Mouse (Mus musculus) testis, adult 2 months (tissue): ENCODE results near the gene Zfp69. TPM values are rescaled to one million over a fixed set of nuclear protein-coding genes. Genes with fewer than 3 reads are reported as not detected.

Experiments used
- H3K27ac ChIP-seq: fragments of 200-500 bp; 2 replicates; pipeline ENCODE4 v1.5.1; 2012; ENCODE audit warnings: low read depth, low read length; ENCODE audit not compliant: control insufficient read depth, insufficient read depth
- H3K27me3 ChIP-seq: fragments of 200-500 bp; 2 replicates; pipeline ENCODE4 v1.6.1; 2012; ENCODE audit warnings: mild to moderate bottlenecking, low read length, moderate library complexity; ENCODE audit not compliant: control insufficient read depth, insufficient read depth
- H3K36me3 ChIP-seq: fragments of 200-500 bp; 2 replicates; pipeline ENCODE4 v1.6.1; 2012; ENCODE audit warnings: mild to moderate bottlenecking, low read length; ENCODE audit not compliant: control insufficient read depth, insufficient read depth
- H3K4me1 ChIP-seq: fragments of 200-500 bp; 2 replicates; pipeline ENCODE4 v1.6.1; 2012; ENCODE audit warnings: low read length; ENCODE audit not compliant: control insufficient read depth, insufficient read depth
- H3K4me3 ChIP-seq: fragments of 200-500 bp; 2 replicates; pipeline ENCODE4 v1.5.1; 2012; ENCODE audit warnings: low read depth, mild to moderate bottlenecking, low read length, moderate library complexity, mixed read lengths; ENCODE audit not compliant: control insufficient read depth
- CTCF ChIP-seq: fragments of 200-500 bp; IDR thresholded peaks from 2 replicates; pipeline ENCODE4 v1.5.1; 2012; ENCODE audit warnings: low read depth, mild to moderate bottlenecking, inconsistent platforms, low read length, moderate library complexity; ENCODE audit not compliant: control insufficient read depth, insufficient read depth, insufficient replicate concordance
- POLR2A ChIP-seq: fragments of 200-500 bp; IDR thresholded peaks from 2 replicates; pipeline ENCODE4 v1.6.1; 2012; ENCODE audit warnings: low read depth, mild to moderate bottlenecking, inconsistent platforms, low read length, moderate library complexity; ENCODE audit not compliant: control insufficient read depth
- polyA plus RNA-seq: library from polyadenylated mRNA; depleted of rRNA; stranded (reverse); fragments of >200 nt; gene quantifications from 2 replicates; pipeline ENCODE4 v1.2.3, GENCODE M21; 2012

Zfp69 gene
- polyA plus RNA-seq, 1 experiment: 2.4 TPM

- no peak overlapping the region for H3K4me3 ChIP-seq
- H3K27ac ChIP-seq: no peak overlapping the region
- no peaks in the 10 kb centered on the region for H3K27me3 ChIP-seq
- H3K36me3 ChIP-seq: peaks cover 2% of the 10 kb centered on the region
- TF ChIP-seq CTCF (no peak), POLR2A (no peak)
- no peaks in the 10 kb centered on the region for H3K4me1 ChIP-seq
Measured at GRCm38 (mm10) chr4:120975428-120975734, 23.9 kb upstream of the Zfp69 start.

GRCm38 (mm10) chr4:120974711-120975427 lies 23.4 kb upstream of the Zfp69 start:
- no peaks in the 10 kb centered on the region for H3K4me1 ChIP-seq
- H3K4me3 ChIP-seq: no peak overlapping the region
- no peak for TF ChIP-seq CTCF
- no peak for TF ChIP-seq POLR2A
- H3K27me3 ChIP-seq: no peaks in the 10 kb centered on the region
- H3K36me3 ChIP-seq: peaks cover 2% of the 10 kb centered on the region
- no peak overlapping the region for H3K27ac ChIP-seq

GRCm38 (mm10) chr4:120971842-120972241 lies 20.3 kb upstream of the Zfp69 start:
- Histone ChIP-seq H3K4me3 (no peak overlapping the region), H3K27ac (no peak overlapping the region), H3K4me1 (no peaks in the 10 kb centered on the region), H3K27me3 (no peaks in the 10 kb centered on the region), H3K36me3 (peaks cover 2% of the 10 kb centered on the region)
- TF ChIP-seq POLR2A (no peak), CTCF (no peak)

GRCm38 (mm10) chr4:120969382-120970146 lies 18.1 kb upstream of the Zfp69 start:
- no peak for TF ChIP-seq POLR2A
- peak; percentile 45; the same call in 1 of the 2 replicates for TF ChIP-seq CTCF
- peaks cover 2% of the 10 kb centered on the region for H3K36me3 ChIP-seq
- H3K27ac ChIP-seq: no peak overlapping the region
- H3K4me1 ChIP-seq: no peaks in the 10 kb centered on the region
- no peaks in the 10 kb centered on the region for H3K27me3 ChIP-seq
- H3K4me3 ChIP-seq: no peak overlapping the region

- H3K27ac ChIP-seq: no peak overlapping the region
- no peaks in the 10 kb centered on the region for H3K27me3 ChIP-seq
- H3K4me1 ChIP-seq: no peaks in the 10 kb centered on the region
- no peak for TF ChIP-seq POLR2A
- TF ChIP-seq CTCF: no peak
- peaks cover 2% of the 10 kb centered on the region for H3K36me3 ChIP-seq
- no peak overlapping the region for H3K4me3 ChIP-seq
Measured at GRCm38 (mm10) chr4:120968486-120968885, 17.0 kb upstream of the Zfp69 start.

GRCm38 (mm10) chr4:120955586-120955985 lies 4.1 kb upstream of the Zfp69 start:
- Histone ChIP-seq H3K4me3 (no peak overlapping the region), H3K36me3 (no peaks in the 10 kb centered on the region)
- no peak for TF ChIP-seq POLR2A
- no peak for TF ChIP-seq CTCF

GRCm38 (mm10) chr4:120953667-120954066 lies 2.2 kb upstream of the Zfp69 start:
- peaks cover 8% of the 10 kb centered on the region for H3K4me1 ChIP-seq
- no peak overlapping the region for H3K4me3 ChIP-seq
- no peaks in the 10 kb centered on the region for H3K27me3 ChIP-seq
- no peak overlapping the region for H3K27ac ChIP-seq
- TF ChIP-seq CTCF (no peak), POLR2A (no peak)
- H3K36me3 ChIP-seq: no peaks in the 10 kb centered on the region

More at GRCm38 (mm10) chr4:120955586-120955985, 4.1 kb upstream of the Zfp69 start:
- Histone ChIP-seq H3K27me3 (no peaks in the 10 kb centered on the region), H3K4me1 (peaks cover 7% of the 10 kb centered on the region), H3K27ac (no peak overlapping the region)
